Mouse (Mus musculus) frontal cortex, postnatal 25 days (tissue): ENCODE data around the gene Rest.

Experiments used
- DNase-seq, 2 experiments: peaks; one replicate each; pipeline ENCODE4 v3.0.0; 2022; ENCODE audit warnings: low spot score in 2 of 2

Rest gene

GRCm38 (mm10) chr5:77265671-77266065, 377 bp downstream of the Rest start:
- peak in 1 of 2 experiments; percentile 17 for DNase-seq

- peak in 1 of 2 experiments; percentile 18 for DNase-seq
Observed at GRCm38 (mm10) chr5:77266066-77266885, 985 bp downstream of the Rest start.

- no peak for DNase-seq
Observed at GRCm38 (mm10) chr5:77266886-77267401, 1.7 kb downstream of the Rest start.

- DNase-seq, result no peak
Observed at GRCm38 (mm10) chr5:77267441-77267840, 2.1 kb downstream of the Rest start.

GRCm38 (mm10) chr5:77267957-77268624, 2.8 kb downstream of the Rest start:
- no peak for DNase-seq

- no peak for DNase-seq
Observed at GRCm38 (mm10) chr5:77269399-77269798, 4.1 kb downstream of the Rest start.

GRCm38 (mm10) chr5:77273151-77273550, 7.9 kb downstream of the Rest start:
- DNase-seq, result no peak

GRCm38 (mm10) chr5:77275950-77276349, 10.7 kb downstream of the Rest start:
- DNase-seq, result no peak

GRCm38 (mm10) chr5:77277204-77277603, 11.9 kb downstream of the Rest start:
- DNase-seq, result no peak

- DNase-seq, result no peak
Observed at GRCm38 (mm10) chr5:77281518-77282174, 16.4 kb downstream of the Rest start.

- DNase-seq, result no peak
Observed at GRCm38 (mm10) chr5:77282242-77282641, 17.0 kb downstream of the Rest start.

GRCm38 (mm10) chr5:77285685-77286084, 20.4 kb downstream of the Rest start:
- DNase-seq, result no peak

- no peak for DNase-seq
Observed at GRCm38 (mm10) chr5:77286904-77287303, 21.6 kb downstream of the Rest start.

- DNase-seq, result no peak
Observed at GRCm38 (mm10) chr5:77287901-77288300, 22.6 kb downstream of the Rest start.

- no peak for DNase-seq
Observed at GRCm38 (mm10) chr5:77289686-77290085, 24.4 kb downstream of the Rest start.

GRCm38 (mm10) chr5:77290606-77291005, 25.3 kb downstream of the Rest start:
- DNase-seq, result no peak

GRCm38 (mm10) chr5:77292803-77293522, 27.7 kb downstream of the Rest start:
- no peak for DNase-seq

- no peak for DNase-seq
Observed at GRCm38 (mm10) chr5:77299486-77299885, 34.2 kb downstream of the Rest start.

GRCm38 (mm10) chr5:77301296-77301903, 36.1 kb downstream of the Rest start:
- DNase-seq, result no peak

- DNase-seq, result no peak
Observed at GRCm38 (mm10) chr5:77307821-77308553, 42.7 kb downstream of the Rest start.
